12 mouse cellular contexts compared by ENCODE assay signal in genomic region chr7:80746166-80746761, GRCm38 (mm10). TPM values are rescaled to one million over a fixed set of nuclear protein-coding genes. Genes with fewer than 3 reads are reported as not detected.
DNase-seq lines count a peak whose midpoint lies in the region; ATAC-seq and TF ChIP-seq lines count a peak whose summit lies in the region.
"Had no signal": no experiment of that assay in that cellular context is flagged by ENCODE, and none has a peak within 500 bp of the region (broad histone marks: within the 10 kb centered on the region; RNA-seq: fewer than 3 reads in every experiment).

No protein-coding gene starts in this region.

- no peak for ATAC-seq in heart, postnatal 0 days (ENCODE audit: insufficient read depth, low read depth)
- peak; percentile 53; the same call in 1 of the 2 replicates for ATAC-seq in hindbrain, embryonic 11.5 days (ENCODE audit: low FRiP score)
- peak; percentile 56; the same call in 1 of the 2 replicates for ATAC-seq in neural tube, embryonic 13.5 days (ENCODE audit: low read depth)

- H3K4me3 ChIP-seq in heart, postnatal 0 days (ENCODE audit: low read depth, low read length), result no peak overlapping the region
- H3K4me3 ChIP-seq in hindbrain, embryonic 11.5 days (ENCODE audit: low read depth, low read length), result no peak overlapping the region
- H3K4me3 ChIP-seq in neural tube, embryonic 13.5 days, result no peak overlapping the region

- H3K4me2 ChIP-seq in heart, postnatal 0 days (ENCODE audit: low read depth, low read length), result no peak overlapping the region
- H3K4me2 ChIP-seq in hindbrain, embryonic 11.5 days (replicated peaks; ENCODE audit: low read depth, low read length), result no peak overlapping the region
- no peak overlapping the region for H3K4me2 ChIP-seq in neural tube, embryonic 13.5 days

- intact Hi-C loops in heart, postnatal 10 days (cut with DNase I), result no loop called here

- H3K9me3 ChIP-seq in heart, postnatal 0 days (replicated peaks; ENCODE audit: control insufficient read depth, low read length), result no peaks in the 10 kb centered on the region
- no peaks in the 10 kb centered on the region for H3K9me3 ChIP-seq in hindbrain, embryonic 11.5 days (ENCODE audit: control insufficient read depth, low read length)
- H3K9me3 ChIP-seq in neural tube, embryonic 13.5 days, result no peaks in the 10 kb centered on the region

- peaks cover 9% of the 10 kb centered on the region for H3K4me1 ChIP-seq in heart, postnatal 0 days (ENCODE audit: control insufficient read depth, insufficient read depth)
- peaks cover 11% of the 10 kb centered on the region for H3K4me1 ChIP-seq in hindbrain, embryonic 11.5 days (replicated peaks; ENCODE audit: control insufficient read depth, insufficient read depth, low read length)
- H3K4me1 ChIP-seq in neural tube, embryonic 13.5 days (replicated peaks), result peaks cover 19% of the 10 kb centered on the region

- H3K27me3 ChIP-seq in heart, postnatal 0 days (ENCODE audit: control insufficient read depth, insufficient read depth, low read length), result no peaks in the 10 kb centered on the region
- H3K27me3 ChIP-seq in hindbrain, embryonic 11.5 days (ENCODE audit: control insufficient read depth, insufficient read depth, low read length), result no peaks in the 10 kb centered on the region
- no peaks in the 10 kb centered on the region for H3K27me3 ChIP-seq in neural tube, embryonic 13.5 days

- H3K27ac ChIP-seq in heart, postnatal 0 days (ENCODE audit: low read depth), result peak overlapping the region; percentile 83; the same call in 1 of the 2 replicates
- 0 out of 2 replicates have a peak overlapping the region, but pooled peaks have one; percentile 17 for H3K27ac ChIP-seq in hindbrain, embryonic 11.5 days (ENCODE audit: low read depth, low read length)
- peak overlapping the region; percentile 52; the same call in 1 of the 2 replicates for H3K27ac ChIP-seq in neural tube, embryonic 13.5 days (replicated peaks)

- no peak for DNase-seq in heart, postnatal 0 days (ENCODE audit: low spot score)
- no peak for DNase-seq in heart, postnatal 10 days
- DNase-seq in embryo, embryonic 11 days, result peak; percentile 30
- DNase-seq in hindbrain, embryonic 11.5 days (ENCODE audit: low spot score), result peak; percentile 20
- no peak for DNase-seq in urinary bladder, postnatal 36 days (ENCODE audit: low spot score in 2 of 2)
- no peak for DNase-seq in layer of hippocampus, adult 18-20 months (ENCODE audit: low spot score in 2 of 2)
- no peak for DNase-seq in right cerebral cortex, postnatal 4 days
- DNase-seq: adrenal gland, postnatal 14 days; cerebellum, postnatal 10 days; kidney, postnatal 4 days; liver had no signal

- no peak for TF ChIP-seq CTCF in heart, postnatal 0 days (IDR thresholded peaks at IDR 0.05; ENCODE audit: low read depth)

- 36% methylated on average over 5 of the region's 5 CpGs for WGBS in heart, postnatal 0 days
- WGBS in hindbrain, embryonic 11.5 days, result 11% methylated on average over 5 of the region's 5 CpGs
- WGBS in neural tube, embryonic 13.5 days, result 12% methylated on average over 5 of the region's 5 CpGs

- TF ChIP-seq EP300 in heart, postnatal 0 days (IDR thresholded peaks at IDR 0.05; ENCODE audit: low read depth), result no peak

- H3K36me3 ChIP-seq in heart, postnatal 0 days (replicated peaks; ENCODE audit: control insufficient read depth, insufficient read depth, low read length), result peaks cover 87% of the 10 kb centered on the region
- 0 out of 2 replicates have a peak, but pooled peaks cover 2% of the 10 kb centered on the region for H3K36me3 ChIP-seq in hindbrain, embryonic 11.5 days (ENCODE audit: control insufficient read depth, insufficient read depth, low read length)
- peaks cover 60% of the 10 kb centered on the region for H3K36me3 ChIP-seq in neural tube, embryonic 13.5 days

- no peak overlapping the region for H3K9ac ChIP-seq in heart, postnatal 0 days (replicated peaks; ENCODE audit: low read depth, low read length)
- H3K9ac ChIP-seq in hindbrain, embryonic 11.5 days (ENCODE audit: low read depth, low read length), result no peak overlapping the region
- H3K9ac ChIP-seq in neural tube, embryonic 13.5 days, result peak overlapping the region; percentile 38; the same call in 1 of the 2 replicates

RNA-seq across cellular contexts. Expression of gene Crtc3, which starts 57.6 kb away (rescaled TPM):
- 9.4 and 24.9 TPM in 2 replicates for total RNA-seq in heart, postnatal 0 days (2014; rRNA removed; ENCODE audit: low replicate concordance)
- polyA plus RNA-seq in heart, postnatal 0 days (2015; fragmentation: Nextera tagmentation; extraction: Ambion mirVana), result 10.5 and 11.4 TPM in 2 replicates
- total RNA-seq in heart, postnatal 10 days (2021), result 10 to 100 TPM; 20.6 to 20.7 TPM
- 9.9 and 11.1 TPM in 2 replicates for polyA plus RNA-seq in hindbrain, embryonic 11.5 days (2014; fragmentation: Nextera tagmentation; extraction: Ambion mirVana)
- 17.3 and 18.6 TPM in 2 replicates for polyA plus RNA-seq in neural tube, embryonic 13.5 days (2015; fragmentation: Nextera tagmentation; extraction: Ambion mirVana)
- 10 to 100 TPM; 20.2 to 20.8 TPM for total RNA-seq in layer of hippocampus, adult 18-20 months (2021)

Comparison
In these comparisons a context has a peak if more than half of its experiments do, and no peak if none do; other contexts are left out.
1. DNase-seq: peak in embryo, embryonic 11 days (single experiment) and hindbrain, embryonic 11.5 days (single experiment); none in heart, postnatal 0 days (single experiment), heart, postnatal 10 days (0 of 2), urinary bladder, postnatal 36 days (0 of 2), layer of hippocampus, adult 18-20 months (0 of 2) and right cerebral cortex, postnatal 4 days (single experiment).
2. H3K27ac ChIP-seq: peak in every context shown above with its lines; median percentile 83 in heart, postnatal 0 days; 52 in neural tube, embryonic 13.5 days; 17 in hindbrain, embryonic 11.5 days.